9 mouse cellular contexts compared by ENCODE assay signal in genomic region chr9:13616383-13617009, GRCm38 (mm10).
DNase-seq lines count a peak whose midpoint lies in the region; ATAC-seq and TF ChIP-seq lines count a peak whose summit lies in the region.
"Had no signal": no experiment of that assay in that cellular context is flagged by ENCODE, and none has a peak within 500 bp of the region (broad histone marks: within the 10 kb centered on the region; RNA-seq: fewer than 3 reads in every experiment).

No protein-coding gene starts in this region.

- H3K9ac ChIP-seq in hindbrain, embryonic 14.5 days: no peak overlapping the region
- no peak overlapping the region for H3K9ac ChIP-seq in midbrain, embryonic 16.5 days (ENCODE audit: low read depth, low read length)
- no peak overlapping the region for H3K9ac ChIP-seq in midbrain, embryonic 14.5 days (replicated peaks; ENCODE audit: low read length)
- no peak overlapping the region for H3K9ac ChIP-seq in intestine, embryonic 15.5 days
- H3K9ac ChIP-seq in stomach, postnatal 0 days (ENCODE audit: low read length): no peak overlapping the region

- TF ChIP-seq EP300 in stomach, postnatal 0 days (optimal IDR thresholded peaks at IDR 0.05): peak; percentile 82

- H3K27me3 ChIP-seq in hindbrain, embryonic 10.5 days (ENCODE audit: insufficient read depth, poor library complexity, severe bottlenecking): no peaks in the 10 kb centered on the region
- H3K27me3 ChIP-seq in hindbrain, embryonic 14.5 days (ENCODE audit: control insufficient read depth, insufficient read depth, low read length): no peaks in the 10 kb centered on the region
- H3K27me3 ChIP-seq in midbrain, embryonic 16.5 days (ENCODE audit: control insufficient read depth, insufficient read depth, low read depth, low read length): no peaks in the 10 kb centered on the region
- H3K27me3 ChIP-seq in midbrain, embryonic 14.5 days (ENCODE audit: control insufficient read depth, insufficient read depth, low read length): no peaks in the 10 kb centered on the region
- H3K27me3 ChIP-seq in intestine, embryonic 15.5 days (replicated peaks): no peaks in the 10 kb centered on the region
- H3K27me3 ChIP-seq in stomach, postnatal 0 days (ENCODE audit: control insufficient read depth, insufficient read depth, low read length): no peaks in the 10 kb centered on the region

- ATAC-seq in hindbrain, embryonic 14.5 days (ENCODE audit: low FRiP score): no peak
- no peak for ATAC-seq in midbrain, embryonic 16.5 days
- no peak for ATAC-seq in midbrain, embryonic 14.5 days (ENCODE audit: low FRiP score, low TSS enrichment)
- peak; percentile 24; the same call in 1 of the 2 replicates for ATAC-seq in intestine, embryonic 15.5 days
- ATAC-seq in stomach, postnatal 0 days (ENCODE audit: low FRiP score, low TSS enrichment): no peak

- peak overlapping the region; percentile 46; the same call in 1 of the 2 replicates for H3K27ac ChIP-seq in hindbrain, embryonic 10.5 days
- no peak overlapping the region for H3K27ac ChIP-seq in hindbrain, embryonic 14.5 days
- H3K27ac ChIP-seq in midbrain, embryonic 16.5 days (ENCODE audit: low read length): 0 out of 2 replicates have a peak overlapping the region, but pooled peaks have one; percentile 11
- no peak overlapping the region for H3K27ac ChIP-seq in midbrain, embryonic 14.5 days (replicated peaks; ENCODE audit: low read depth, low read length)
- H3K27ac ChIP-seq in intestine, embryonic 15.5 days: no peak overlapping the region
- H3K27ac ChIP-seq in stomach, postnatal 0 days (replicated peaks): peak overlapping the region; percentile 78

- WGBS in hindbrain, embryonic 10.5 days: 43% methylated on average over 5 of the region's 5 CpGs
- 44% methylated on average over 5 of the region's 5 CpGs for WGBS in hindbrain, embryonic 14.5 days
- WGBS in midbrain, embryonic 16.5 days: 48% methylated on average over 5 of the region's 5 CpGs
- 50% methylated on average over 5 of the region's 5 CpGs for WGBS in midbrain, embryonic 14.5 days
- WGBS in intestine, embryonic 15.5 days: 38% methylated on average over 5 of the region's 5 CpGs
- 32% methylated on average over 5 of the region's 5 CpGs for WGBS in stomach, postnatal 0 days

- H3K36me3 ChIP-seq in hindbrain, embryonic 10.5 days: peaks cover 11% of the 10 kb centered on the region
- H3K36me3 ChIP-seq in hindbrain, embryonic 14.5 days (replicated peaks; ENCODE audit: control insufficient read depth, insufficient read depth): no peaks in the 10 kb centered on the region
- no peaks in the 10 kb centered on the region for H3K36me3 ChIP-seq in midbrain, embryonic 16.5 days (ENCODE audit: control insufficient read depth, insufficient read depth, low read length)
- no peaks in the 10 kb centered on the region for H3K36me3 ChIP-seq in midbrain, embryonic 14.5 days (ENCODE audit: control insufficient read depth, insufficient read depth, low read length)
- no peaks in the 10 kb centered on the region for H3K36me3 ChIP-seq in intestine, embryonic 15.5 days
- H3K36me3 ChIP-seq in stomach, postnatal 0 days (ENCODE audit: control insufficient read depth, insufficient read depth, low read length): peaks cover 3% of the 10 kb centered on the region; the same call in 1 of the 2 replicates

- peaks cover 37% of the 10 kb centered on the region for H3K4me1 ChIP-seq in hindbrain, embryonic 10.5 days (replicated peaks)
- peaks cover 14% of the 10 kb centered on the region for H3K4me1 ChIP-seq in hindbrain, embryonic 14.5 days (replicated peaks; ENCODE audit: control insufficient read depth, insufficient read depth, low read length)
- H3K4me1 ChIP-seq in midbrain, embryonic 16.5 days (ENCODE audit: control insufficient read depth, insufficient read depth, low read length): peaks cover 12% of the 10 kb centered on the region
- H3K4me1 ChIP-seq in midbrain, embryonic 14.5 days (ENCODE audit: control insufficient read depth, insufficient read depth, low read length): peaks cover 8% of the 10 kb centered on the region
- H3K4me1 ChIP-seq in intestine, embryonic 15.5 days (replicated peaks): peaks cover 8% of the 10 kb centered on the region; the same call in 1 of the 2 replicates
- peaks cover 7% of the 10 kb centered on the region; the same call in 1 of the 2 replicates for H3K4me1 ChIP-seq in stomach, postnatal 0 days (replicated peaks; ENCODE audit: control insufficient read depth, insufficient read depth)

- no peaks in the 10 kb centered on the region for H3K9me3 ChIP-seq in hindbrain, embryonic 10.5 days
- H3K9me3 ChIP-seq in hindbrain, embryonic 14.5 days (ENCODE audit: control insufficient read depth, low read length): no peaks in the 10 kb centered on the region
- H3K9me3 ChIP-seq in midbrain, embryonic 16.5 days (replicated peaks; ENCODE audit: control insufficient read depth, low read length, poor library complexity, severe bottlenecking): no peaks in the 10 kb centered on the region
- no peaks in the 10 kb centered on the region for H3K9me3 ChIP-seq in midbrain, embryonic 14.5 days (ENCODE audit: control insufficient read depth, low read length)
- H3K9me3 ChIP-seq in intestine, embryonic 15.5 days: no peaks in the 10 kb centered on the region
- no peaks in the 10 kb centered on the region for H3K9me3 ChIP-seq in stomach, postnatal 0 days (ENCODE audit: control insufficient read depth, low read length)

- no peak overlapping the region for H3K4me3 ChIP-seq in hindbrain, embryonic 10.5 days
- no peak overlapping the region for H3K4me3 ChIP-seq in hindbrain, embryonic 14.5 days (replicated peaks; ENCODE audit: low read length)
- H3K4me3 ChIP-seq in midbrain, embryonic 16.5 days (ENCODE audit: low read depth, low read length): no peak overlapping the region
- no peak overlapping the region for H3K4me3 ChIP-seq in midbrain, embryonic 14.5 days (replicated peaks; ENCODE audit: low read depth, low read length)
- no peak overlapping the region for H3K4me3 ChIP-seq in intestine, embryonic 15.5 days (replicated peaks)
- H3K4me3 ChIP-seq in stomach, postnatal 0 days (ENCODE audit: low read depth, low read length): no peak overlapping the region

- TF ChIP-seq CTCF in stomach, postnatal 0 days (IDR thresholded peaks at IDR 0.05; ENCODE audit: low read depth): no peak

- no peak overlapping the region for H3K4me2 ChIP-seq in hindbrain, embryonic 14.5 days (replicated peaks)
- no peak overlapping the region for H3K4me2 ChIP-seq in midbrain, embryonic 16.5 days (ENCODE audit: low read length)
- no peak overlapping the region for H3K4me2 ChIP-seq in midbrain, embryonic 14.5 days (ENCODE audit: low read length)
- no peak overlapping the region for H3K4me2 ChIP-seq in intestine, embryonic 15.5 days (replicated peaks)
- no peak overlapping the region for H3K4me2 ChIP-seq in stomach, postnatal 0 days (replicated peaks; ENCODE audit: low read depth)

- DNase-seq in hindbrain, embryonic 10.5 days (ENCODE audit: low spot score): no peak
- DNase-seq in hindbrain, embryonic 14.5 days (ENCODE audit: low spot score): no peak
- DNase-seq in midbrain, embryonic 14.5 days: no peak
- no peak for DNase-seq in stomach, postnatal 0 days (ENCODE audit: low spot score)
- no peak for DNase-seq in cerebellum, adult 18-20 months
- DNase-seq: kidney, adult 8-10 months; right cerebral cortex, postnatal 4 days had no signal

Comparison
In these comparisons a context has a peak if more than half of its experiments do, and no peak if none do; other contexts are left out.
1. H3K27ac ChIP-seq: peak in hindbrain, embryonic 10.5 days (single experiment), midbrain, embryonic 16.5 days (single experiment) and stomach, postnatal 0 days (single experiment); none in hindbrain, embryonic 14.5 days (single experiment), midbrain, embryonic 14.5 days (single experiment) and intestine, embryonic 15.5 days (single experiment).